Mouse (Mus musculus): ENCODE measurements around the gene Fam71f2.

DNA sequence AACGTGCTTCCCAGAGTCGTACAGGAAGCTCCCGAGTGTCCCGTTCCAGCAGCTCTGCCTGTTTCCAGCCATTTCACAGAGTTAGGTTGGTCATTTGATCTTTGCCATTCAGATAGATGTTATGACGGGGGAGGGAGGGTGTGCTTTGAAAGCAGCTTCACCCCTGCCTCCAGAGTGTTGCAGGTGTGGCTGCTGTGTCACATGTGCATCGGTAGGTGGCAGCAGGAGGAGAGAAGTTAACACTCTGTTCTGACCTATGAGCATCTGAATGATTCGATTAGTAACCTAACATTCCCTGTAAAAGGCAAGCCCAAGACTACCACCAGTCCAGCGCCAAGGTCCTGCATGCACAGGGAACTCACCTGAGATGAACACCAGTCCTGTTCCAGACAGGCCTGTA is 45.1 kb upstream of the Fam71f2 start:
- TF ChIP-seq CTCF (IDR thresholded peaks at IDR 0.05; ENCODE audit: extremely low read depth, insufficient read length, insufficient replicate concordance, low read depth, low read length): peak; percentile 63; the same call in 1 of the 2 replicates
- no peak for TF ChIP-seq POLR2A (IDR thresholded peaks at IDR 0.05; ENCODE audit: low read depth, low read length)
